Mouse (Mus musculus): Measurements from ENCODE around the gene Cog5.
"Not testable (repeated sequence)": the region's sequence is repeated elsewhere in the genome, so short reads cannot be mapped to it uniquely, and the experiment has no call there.

Cog5 gene

DNA sequence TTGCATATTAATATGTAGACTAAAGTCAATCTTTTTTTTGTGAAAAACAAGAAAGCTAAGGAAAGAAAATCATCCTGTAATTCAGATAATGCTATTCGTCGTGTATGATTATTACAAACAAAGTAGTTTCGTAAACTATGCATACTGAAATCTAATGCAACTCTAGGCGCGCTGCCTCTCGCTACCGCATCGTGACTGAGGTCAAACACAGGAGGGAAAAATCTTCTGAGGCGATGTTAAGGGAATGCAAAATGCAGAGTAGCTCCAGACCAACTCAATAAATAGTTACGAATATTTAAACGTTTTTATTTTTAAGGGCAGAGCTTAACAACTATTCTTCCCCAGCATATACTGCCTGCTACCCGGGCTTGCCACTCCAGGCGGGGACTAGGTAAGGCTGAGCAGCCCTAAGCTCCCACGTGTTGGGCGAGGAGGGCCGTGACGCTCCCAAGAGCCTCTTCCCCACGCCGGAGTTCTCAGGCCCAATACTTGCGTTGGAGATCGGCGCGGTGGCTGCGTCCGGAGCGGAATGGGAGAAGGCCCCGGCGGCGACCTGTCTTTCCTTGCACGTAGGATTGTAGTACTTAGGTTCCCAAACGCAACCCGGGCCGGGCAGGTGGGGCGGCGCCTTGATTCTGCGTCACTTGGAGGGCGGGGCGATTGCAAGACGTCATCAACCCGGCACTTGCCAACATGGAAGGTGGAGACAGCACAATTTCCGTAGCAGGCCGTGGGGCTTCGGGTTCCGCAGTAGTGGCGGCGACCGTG, at the start of gene Cog5, which contains the start of gene Dus4l:
Gene Cog5 (plus strand): TSS at position 673 of the 768 bp plus-strand sequence.
Gene Dus4l (minus strand): TSS at position 630 of the 768 bp plus-strand sequence.
- peak; percentile 96 to 97 for DNase-seq

DNA sequence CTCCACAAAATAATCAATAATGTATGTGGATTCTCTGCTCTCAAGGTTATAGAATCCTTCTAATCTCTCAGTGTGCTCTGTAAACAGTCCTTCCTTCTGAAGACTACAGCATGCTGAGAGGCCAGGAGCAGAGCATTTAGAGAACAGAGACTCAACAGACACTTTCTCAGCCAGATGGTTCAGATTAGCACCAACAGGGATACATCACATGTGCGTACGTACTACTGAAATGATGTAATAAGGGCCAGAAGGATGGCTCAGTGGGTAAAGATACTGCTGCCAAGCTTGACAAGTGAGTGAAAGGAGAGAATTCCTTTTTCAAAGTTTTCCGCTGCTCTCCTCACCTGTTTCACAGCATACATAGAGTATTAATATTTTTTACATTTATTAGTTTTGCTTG, 49.8 kb upstream of the Cog5 start:
- DNase-seq, result no peak

DNA sequence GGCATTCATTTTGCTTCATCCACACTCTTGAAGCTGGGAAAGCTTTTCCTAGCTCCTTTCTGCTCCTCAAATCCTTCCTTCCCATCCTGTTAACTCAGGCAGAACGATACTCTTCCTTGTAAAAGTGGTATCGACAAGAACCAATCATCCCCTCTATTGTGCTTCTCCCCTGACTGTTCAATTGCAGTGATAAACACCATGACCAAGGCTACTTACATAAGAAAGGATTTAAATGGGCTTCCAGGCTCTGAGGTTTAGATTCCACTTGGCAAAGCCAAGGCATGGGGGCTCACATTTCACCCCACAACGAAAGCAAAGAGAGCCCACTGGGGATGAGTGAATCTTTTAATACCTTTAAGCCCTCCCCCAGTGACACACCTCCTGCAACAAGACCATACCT, 46.5 kb upstream of the Cog5 start:
- no peak for DNase-seq

DNA sequence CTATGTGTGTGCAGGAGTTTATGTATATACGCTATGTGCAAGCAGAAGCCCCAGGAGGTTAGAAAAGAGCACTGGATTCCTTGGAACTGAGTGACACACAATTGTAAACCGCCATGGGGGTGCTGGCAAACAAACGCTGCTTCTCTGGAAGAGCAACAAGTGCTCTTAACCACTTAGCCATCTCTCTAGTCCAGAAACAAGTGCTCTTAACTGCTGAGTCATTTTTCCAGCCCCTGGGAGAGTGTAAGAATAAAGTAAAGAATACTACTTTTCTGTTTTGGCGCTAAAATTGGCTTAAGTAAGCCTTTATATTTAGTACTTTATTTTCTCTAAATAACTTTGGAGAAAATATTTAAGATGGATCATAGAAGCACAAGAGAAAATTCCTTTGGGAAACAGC, 41.3 kb upstream of the Cog5 start:
- no peak for DNase-seq

DNA sequence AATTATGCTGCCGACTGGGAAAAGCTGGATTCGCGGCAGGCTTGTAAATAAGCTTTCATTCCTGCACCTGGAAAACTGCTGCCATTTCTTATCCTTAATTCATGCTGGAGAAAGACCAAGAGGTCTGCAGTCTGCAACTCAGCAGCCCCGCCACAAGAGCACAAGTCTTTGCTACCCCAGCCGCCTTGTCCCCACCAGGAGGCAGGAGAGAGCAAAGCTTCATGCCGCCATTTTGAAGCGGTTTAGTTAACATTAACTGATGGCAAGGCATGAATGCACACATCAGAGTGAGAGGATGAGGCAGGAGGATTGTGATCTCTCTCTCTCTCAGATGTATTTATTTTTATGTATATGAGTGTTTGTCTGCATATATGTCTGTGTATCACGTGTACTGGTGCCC, 34.6 kb upstream of the Cog5 start:
- DNase-seq, result no peak

DNA sequence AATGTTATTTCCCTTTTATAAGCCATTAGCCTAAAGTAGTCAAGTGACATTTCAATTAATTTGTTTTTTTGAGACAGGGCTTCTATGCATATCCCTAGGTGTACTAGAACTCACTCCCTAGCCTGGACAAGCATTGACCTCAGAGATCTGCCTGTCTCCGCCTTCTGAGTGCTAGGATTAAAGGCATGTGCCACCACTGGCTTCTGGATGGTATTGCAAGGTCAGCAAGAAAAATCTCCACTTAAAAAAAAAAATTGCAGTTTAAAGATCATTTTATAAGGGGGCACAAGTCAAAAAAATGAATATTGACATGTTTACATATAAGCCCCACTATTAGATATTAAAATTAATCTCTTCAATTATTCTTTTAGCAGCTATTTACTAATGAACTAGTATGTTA, 29.7 kb upstream of the Cog5 start:
- no peak for DNase-seq

DNA sequence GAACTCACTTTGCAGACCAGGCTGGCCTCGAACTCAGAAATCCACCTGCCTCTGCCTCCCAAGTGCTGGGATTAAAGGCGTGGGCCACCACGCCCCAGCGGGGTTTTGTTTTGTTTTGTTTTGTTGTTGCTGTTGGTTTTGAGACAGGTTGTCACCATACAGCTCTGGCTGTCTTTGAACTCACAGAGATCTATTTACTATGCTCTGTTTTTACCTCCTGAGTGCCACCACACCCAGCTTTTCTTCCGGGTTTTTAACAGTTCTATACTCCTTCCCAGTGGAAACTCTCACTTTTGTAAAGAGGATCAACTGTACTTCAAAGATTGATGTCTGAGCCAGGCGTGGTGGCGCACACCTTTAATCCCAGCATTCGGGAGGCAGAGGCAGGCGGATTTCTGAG, 26.3 kb upstream of the Cog5 start:
- not testable (repeated sequence) for DNase-seq

DNA sequence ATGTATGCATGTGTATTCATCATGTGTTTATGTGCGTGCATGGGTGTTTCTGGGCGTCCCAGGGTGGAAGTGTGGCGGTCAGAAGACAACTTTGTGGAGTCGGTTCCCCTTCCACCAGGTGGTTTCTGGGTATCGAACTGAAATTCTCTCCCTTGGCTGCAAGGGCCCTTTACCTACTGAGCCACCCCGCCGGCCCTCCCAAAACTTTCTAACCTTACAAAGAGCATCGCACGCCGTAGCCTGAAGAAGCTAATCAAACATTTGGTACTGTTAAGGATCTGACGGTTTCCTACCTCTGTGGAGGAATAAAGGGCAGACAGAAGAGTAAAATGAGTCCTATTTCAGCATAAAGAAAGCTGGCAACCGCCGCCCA, 20.7 kb upstream of the Cog5 start:
- peak in 1 of 2 experiments; percentile 27 for DNase-seq

DNA sequence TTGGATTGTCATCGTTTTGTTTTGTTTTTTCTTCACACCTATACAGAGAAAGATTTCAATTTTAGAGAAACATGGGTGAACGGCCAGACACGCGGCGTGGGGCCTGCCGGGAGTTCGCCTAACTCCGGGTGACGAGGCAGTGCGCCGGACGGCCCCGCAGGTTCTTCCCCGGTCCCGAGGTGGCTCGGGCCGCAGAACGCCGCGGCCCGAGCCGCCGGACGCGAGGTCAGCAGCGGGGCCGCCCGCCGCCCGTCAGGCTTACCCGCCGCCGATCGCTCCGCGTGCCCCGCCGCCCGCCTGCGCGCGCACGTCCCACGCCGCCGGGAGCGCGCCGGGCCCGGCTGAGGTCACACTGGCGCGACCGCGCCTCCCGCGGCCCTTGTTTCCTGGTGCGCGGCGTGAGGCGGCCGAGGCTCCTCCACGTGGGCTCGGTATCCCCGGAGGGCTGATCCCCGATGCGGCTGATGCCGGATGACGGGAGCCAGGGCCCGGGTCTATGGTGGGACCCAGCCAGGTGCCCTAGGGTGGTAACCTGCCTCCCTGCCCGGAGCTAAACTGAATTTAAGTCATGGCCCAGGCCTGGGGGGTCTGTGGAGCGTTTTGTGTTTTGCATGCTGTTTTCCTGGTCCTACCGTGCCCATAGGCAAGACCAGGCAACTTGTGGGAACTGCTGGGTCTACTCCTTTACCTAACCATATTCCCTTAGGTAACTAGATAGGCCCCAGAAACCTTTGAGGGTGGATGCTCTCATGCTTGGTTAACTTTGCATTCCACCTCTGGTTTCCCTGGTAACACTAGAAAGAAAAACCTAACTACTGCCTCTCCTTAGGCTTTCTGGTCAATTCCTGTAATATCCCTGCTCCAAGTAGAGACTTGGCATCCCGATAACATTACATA, 20.1 kb upstream of the Cog5 start, which contains the start of gene Bcap29:
Gene Bcap29 (minus strand): TSS at position 316 of the 897 bp plus-strand sequence.
- peak; percentile 73 to 90 for DNase-seq

DNA sequence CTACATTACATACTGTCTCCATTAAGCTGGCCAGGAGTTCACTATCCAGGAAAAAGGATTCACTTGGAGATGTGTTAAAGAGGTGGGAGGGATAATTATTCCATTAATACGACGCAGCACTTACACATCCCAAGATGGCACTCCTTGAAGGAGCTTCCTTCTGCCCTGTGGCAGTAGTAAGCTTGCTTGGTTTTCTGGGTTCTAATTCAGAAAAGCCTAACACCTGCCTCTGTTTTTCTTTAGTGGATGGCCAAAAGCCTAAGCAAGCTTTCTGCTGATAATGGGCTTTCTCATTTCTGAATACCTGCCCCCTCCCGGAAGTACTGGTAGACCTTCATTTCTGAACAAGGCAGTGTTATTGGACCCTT, 19.4 kb upstream of the Cog5 start:
- DNase-seq, result no peak

DNA sequence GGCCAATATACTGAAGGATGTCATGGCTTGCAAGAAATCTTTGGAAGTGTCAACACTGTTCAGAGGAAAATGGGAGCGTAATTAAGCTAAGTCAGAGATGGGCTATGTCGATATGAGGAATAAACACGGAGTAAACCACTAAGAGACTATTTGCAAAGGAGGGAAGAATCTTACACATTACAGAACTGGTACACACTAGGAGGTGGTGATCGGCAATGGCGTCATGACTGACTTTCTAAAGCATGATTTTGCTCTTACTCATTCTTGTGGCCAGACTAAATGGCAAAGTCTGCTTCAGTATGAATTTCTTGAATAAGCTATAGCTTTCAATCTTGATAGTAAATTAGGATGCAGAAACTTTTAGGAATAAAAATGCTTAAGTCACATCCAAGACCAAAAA, 1.1 kb upstream of the Cog5 start:
- no peak for DNase-seq

DNA sequence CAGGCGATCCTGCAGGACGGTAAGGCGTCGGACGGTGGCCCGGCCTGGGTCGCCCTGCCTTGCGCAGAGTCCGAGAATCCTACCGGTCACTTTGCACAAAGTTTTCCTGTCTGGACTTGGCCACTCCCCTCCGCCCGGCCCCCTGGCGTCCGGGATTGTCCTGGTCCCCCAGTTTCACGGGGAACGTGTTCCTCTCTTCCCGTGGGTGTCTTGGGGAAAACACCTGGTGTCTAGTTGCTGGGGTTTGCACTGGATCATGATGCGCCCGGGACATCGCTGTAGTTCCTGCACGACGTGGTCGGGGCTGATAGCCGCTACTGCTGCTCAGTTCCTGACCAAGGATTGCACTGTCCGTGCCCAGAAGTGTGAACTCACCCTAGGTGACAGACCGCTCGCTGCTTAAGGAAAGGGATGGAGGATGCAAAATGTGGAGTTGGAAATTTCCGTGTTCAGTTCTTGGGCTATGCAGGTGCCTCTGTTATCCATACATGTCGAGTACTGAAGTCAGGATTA, 352 bp downstream of the Cog5 start:
- DNase-seq, result no peak

DNA sequence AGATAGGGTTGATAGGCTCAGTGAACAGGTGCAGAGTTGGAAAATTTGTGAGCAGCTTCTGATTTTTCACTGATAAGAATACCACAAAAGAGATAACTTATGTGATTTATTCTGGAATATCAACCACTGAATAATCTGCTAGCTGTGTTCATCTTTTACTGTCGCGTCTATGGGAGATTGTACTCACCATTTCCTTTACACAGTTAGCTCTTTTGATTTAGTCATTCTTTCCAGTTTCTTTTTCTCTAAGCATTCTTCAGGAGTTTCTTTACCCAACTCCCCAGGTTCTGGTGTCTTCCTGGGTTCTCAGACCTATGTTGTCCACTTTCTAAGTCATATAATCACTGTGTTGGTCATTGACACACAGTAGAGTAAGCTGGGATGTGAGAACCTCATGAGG, 2.2 kb downstream of the Cog5 start:
- DNase-seq, result no peak

DNA sequence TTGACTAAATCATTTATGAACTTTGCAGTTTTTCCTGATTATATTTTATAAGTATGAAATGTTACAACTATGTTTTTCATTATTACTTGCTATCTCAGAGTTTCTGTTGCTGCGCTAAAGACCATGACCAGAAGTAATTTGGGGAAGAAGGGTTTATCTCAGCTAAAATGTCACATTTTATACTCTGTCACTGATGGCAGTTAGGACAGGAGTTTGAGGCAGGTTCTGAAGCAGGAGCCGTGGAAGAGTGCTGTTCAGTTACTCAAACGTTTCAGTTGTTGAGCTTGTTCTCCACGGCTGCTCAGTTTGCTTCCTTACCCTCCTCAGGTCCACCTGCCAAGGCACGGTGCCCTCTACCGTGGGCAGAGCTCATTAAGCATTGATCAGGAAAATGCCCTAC, 11.3 kb downstream of the Cog5 start:
- DNase-seq, result no peak

DNA sequence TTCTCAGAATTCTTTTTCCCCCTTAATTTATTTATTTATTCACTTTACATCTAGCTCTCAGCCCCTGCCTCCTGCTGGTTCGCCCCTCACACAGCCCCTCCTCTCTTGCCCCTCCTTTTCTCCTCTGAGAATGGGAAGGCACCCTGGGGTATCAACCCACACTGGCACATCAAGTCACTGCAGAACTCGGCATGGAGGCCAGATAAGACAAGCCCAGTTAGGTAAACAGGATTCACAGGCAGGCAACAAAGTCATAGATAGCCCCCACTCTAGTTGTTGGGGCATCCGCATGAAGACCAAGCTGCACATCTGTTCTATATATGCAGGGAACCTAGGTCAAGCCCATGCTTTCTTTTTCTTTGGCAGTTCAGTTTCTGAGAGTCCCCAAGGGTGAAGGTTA, 12.5 kb downstream of the Cog5 start:
- no peak for DNase-seq

DNA sequence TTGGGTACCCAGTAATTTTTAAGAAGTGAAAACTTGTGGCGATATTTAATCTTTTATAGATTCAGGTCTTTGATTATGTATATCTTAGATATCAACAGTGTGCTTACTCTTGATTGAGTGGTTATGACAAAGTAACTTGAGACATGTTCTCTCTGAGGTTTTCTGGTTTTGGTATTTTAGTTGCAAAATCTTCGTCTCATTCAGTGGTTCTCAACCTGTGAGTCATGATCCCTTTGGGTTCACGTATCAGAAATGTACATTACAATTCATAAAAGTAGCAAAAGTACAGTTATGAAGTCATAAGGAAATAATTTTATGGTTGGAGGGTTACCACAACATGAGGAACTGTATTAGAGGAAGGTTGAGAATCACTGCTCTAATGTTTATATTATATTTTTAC, 32.0 kb downstream of the Cog5 start:
- no peak for DNase-seq

DNA sequence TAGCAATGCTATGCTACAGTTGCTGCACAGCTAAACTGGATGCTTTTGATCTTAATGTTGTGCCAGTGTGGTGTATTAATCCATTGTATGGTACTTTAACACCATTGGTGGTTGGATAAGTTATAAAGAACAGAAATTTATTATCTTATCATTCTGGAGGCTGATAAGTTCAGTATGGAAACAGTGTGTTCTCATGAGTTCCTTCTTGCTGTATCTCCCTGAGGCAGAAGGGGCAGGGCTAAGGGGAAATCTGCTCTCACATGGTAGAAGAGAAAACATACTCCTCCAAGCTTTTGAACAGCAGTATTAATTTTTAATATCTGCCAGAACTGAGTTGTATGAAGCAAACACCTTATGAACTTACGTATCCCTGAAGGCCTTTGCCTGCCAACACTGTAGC, 38.6 kb downstream of the Cog5 start:
- DNase-seq, result no peak

DNA sequence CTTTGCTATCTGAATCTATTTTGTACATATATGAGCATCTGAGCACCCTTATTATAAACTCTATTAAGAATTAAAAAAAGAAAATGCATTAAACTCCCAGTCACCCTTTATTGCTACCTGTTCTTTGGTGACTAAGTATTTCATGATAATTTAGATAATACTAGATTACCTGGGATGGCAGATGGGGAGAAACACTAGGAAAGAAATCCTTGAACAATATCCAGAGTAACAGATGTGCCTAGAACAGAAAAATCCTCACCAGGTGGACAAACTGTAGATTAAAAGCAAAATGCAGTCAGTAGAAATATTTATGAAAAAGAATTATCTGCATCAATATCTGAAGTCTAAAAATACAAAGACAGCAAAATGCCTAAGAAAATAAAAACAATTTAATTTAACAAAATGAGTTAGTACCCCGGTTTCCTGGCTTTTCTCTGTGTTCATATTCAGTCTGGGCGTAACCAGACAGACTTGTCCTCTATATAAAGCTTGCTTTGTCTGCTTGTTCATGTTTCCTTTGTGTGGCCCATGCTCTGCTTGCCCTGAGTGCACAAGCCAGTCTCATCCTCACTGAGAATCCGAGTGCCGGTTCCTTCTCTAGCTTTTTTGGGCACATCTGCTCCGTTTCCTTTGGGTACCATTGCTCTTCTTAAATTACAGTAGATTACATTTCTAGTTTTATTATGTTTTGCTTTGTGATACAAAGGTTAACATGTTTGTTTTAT, 46.1 kb downstream of the Cog5 start:
- no peak for DNase-seq

DNA sequence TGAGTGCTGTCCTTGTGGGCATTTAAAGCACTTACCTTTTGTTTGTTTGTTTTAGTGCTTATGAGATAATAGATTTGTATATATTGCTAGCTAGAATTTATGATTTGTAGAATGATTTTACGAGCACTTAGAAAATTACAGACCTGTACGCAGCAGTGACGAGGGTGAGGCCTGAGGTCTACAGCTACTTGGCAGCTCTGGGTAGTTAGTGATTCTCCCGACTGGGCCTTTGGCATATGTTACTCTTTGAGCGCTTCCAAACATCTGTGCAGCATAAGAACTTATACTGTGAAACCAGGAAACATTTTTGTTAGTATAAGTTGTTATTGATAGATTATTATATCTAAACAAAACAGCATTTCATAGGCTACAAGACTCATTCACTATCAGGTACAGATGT, 46.7 kb downstream of the Cog5 start:
- no peak for DNase-seq

DNA sequence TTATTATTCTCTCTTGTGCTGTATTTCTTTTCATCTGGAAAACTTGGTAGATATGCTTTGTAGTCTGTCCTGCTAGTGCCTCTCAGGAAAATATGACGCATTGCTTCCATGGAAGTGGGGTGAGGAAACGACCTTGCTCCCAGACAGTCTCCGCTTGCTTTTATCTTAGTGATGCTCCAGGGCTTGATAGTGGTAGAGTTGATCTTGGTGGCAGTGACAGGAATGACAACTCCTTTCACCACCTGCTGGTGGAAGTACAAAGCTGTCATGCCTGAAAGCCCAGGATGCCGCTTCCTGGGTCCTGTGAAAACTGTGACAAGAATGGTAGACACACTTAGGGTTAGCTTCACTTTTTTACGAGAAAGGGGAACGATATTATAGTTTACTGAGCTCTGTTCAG, 49.2 kb downstream of the Cog5 start:
- DNase-seq, result no peak

DNA sequence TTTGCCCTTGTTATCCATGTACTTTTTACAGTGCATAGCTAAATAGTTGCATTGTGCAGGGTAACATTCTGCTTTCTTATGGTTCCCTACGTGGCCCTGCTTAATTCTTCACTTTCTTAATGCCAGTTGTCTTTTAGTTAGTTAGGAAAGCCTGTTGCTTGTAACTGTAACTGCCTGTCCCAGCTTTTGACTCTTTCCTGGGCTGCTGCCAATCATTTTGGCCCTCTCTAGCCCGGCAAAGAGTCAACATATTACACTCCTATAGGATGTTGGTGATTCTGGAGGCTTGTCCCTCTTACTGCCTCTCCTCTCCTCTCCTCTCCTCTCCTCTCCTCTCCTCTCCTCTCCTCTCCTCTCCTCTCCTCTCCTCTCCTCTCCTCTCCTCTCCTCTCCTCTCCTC, 51.5 kb downstream of the Cog5 start:
- no peak for DNase-seq

DNA sequence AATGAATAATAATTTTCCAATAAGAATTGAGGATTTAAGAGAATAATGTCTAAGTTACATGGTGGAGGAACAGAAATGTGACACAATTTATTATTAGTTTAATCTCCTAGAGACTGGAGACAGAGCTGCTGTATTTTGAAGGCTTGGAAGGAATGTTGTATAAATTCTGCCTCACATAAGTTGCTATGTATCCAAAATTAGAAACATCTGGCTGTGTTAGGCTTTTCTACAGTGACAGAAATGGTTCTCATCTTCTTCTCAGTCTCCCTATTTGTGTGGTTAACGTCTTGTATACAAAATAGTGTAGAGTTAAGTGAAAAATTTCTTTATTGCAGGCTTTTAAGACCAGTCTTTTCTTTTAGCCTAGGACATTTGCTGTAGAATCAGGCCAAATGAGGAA, 52.9 kb downstream of the Cog5 start:
- no peak for DNase-seq

DNA sequence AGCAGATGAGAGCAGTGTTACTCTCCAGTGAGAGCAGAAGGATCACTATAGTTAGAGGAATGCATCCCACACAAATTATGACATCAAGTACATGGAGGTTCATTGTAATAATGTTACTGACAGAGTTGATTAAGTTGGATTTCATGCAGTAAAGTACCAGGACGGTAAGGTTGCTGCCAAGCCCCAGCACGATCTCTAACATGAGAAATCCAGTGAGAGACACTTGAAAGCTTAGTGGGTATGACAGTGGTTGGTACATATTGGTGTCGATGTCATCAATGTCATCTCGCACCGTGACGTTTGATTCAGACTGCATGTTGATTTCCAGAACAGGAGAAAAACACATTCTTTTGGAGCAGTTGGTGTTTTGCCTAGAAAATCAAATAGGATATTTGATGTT, 55.0 kb downstream of the Cog5 start:
- no peak for DNase-seq

Measured in kidney, postnatal 36 days (tissue).